Mouse (Mus musculus) regulatory T cell (primary cell): Measurements from ENCODE around the gene Pigw.

Experiments
- in situ Hi-C: fragments of 300-600 bp; cut with MboI, MseI; formaldehyde crosslinking; loops from one replicate; pipeline ENCODE4 v1.15.1; 2025; ENCODE audit warnings: high pct_unique_total_duplicates

The Pigw gene

DNA sequence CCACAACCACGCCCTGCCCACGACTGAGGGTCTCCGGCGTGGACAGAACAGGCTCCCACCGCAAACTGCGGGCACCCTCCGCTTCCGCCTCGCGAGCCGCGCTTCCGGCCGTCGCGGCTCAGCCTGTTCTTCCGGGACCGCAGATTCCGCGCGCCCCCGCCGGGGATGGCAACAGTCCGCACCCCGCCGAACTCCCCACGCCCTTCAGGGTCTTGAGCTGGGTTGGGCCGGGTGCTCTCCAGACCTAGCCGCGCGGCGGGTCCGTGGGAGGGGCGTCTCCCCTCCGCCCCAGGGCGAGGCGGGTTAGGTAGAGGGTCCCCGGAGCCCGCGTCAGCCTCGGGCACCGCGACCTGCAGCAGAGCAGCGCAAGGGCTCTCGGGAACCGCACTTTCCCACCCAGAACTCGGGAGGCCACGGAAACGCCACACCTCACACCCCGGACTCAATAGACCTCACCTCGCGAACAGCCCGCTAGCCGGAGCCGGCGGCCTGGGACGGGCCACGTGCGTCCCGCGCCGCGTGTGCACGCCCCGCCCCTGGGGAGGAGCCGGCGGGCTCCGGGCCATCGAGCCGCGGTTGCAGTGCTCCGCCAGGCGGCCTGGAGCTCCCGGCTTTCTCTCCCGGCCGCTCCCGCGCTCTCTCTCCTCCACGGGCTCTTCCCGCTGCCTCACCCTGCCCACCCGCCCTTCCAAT lies at the start of gene Pigw, which contains the start of gene Myo19:
Gene Pigw, minus strand, starts transcription at position 514 of the 693 bp plus-strand sequence.
Gene Myo19, plus strand, starts transcription at position 377 of the 693 bp plus-strand sequence.
- in situ Hi-C loops: no loop called here

DNA sequence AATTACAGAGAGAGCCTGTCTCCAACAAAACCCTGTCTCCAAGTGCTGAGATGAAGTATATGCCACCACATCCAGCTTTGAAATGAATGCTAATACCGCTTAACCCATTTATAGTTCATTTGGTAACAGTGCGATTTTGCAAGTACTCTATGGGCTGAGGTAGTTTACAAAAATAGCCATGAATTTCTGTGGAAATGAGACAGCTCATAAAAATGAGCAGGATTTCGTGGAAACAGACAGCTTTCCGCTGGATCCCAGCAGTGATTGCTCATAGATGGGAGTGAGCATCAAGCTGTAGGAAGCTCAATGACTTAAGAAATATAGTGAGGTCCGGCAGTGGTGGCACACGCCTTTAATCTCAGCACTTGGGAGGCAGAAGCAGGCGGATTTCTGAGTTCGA lies 40.9 kb upstream of the Pigw start:
- in situ Hi-C loops: no loop called here

DNA sequence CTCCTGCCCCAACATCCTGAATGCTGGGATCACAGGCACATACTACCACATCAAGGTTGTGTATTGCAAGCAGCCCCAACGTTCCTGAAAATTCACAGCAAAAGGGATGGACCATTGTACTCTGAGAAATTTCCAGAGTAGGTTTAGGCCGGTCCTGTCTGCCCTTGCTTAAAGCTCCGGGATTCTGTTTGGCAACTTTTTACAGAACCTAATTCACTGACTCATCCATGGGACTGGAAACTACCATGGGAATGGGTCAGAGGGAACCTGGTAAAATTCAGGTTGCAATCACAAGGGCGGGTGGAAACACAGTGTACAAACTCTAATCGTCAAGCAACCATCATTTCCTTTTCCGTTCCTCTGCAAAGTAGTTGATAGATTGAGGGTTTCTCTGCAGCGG lies 39.9 kb upstream of the Pigw start:
- in situ Hi-C loops: no loop called here

DNA sequence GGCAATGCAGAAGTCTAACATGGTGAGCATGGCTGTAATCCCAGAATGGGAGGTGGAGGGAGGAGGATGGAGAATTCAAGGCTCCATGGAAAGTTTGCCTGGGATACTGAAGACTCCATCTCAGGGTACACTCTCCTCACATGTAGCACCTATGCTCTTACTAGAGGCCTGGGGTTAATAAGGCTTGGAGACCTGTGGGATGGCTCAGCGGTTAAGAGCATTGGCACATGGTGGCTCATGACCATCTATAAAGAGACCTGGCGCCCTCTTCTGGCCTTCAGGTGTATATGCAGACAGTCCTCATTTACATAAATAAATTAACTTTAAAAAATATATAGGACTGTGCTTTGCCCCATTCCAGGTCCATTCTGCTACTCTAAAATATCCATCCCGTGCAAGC lies 39.2 kb upstream of the Pigw start:
- in situ Hi-C loops: no loop called here

DNA sequence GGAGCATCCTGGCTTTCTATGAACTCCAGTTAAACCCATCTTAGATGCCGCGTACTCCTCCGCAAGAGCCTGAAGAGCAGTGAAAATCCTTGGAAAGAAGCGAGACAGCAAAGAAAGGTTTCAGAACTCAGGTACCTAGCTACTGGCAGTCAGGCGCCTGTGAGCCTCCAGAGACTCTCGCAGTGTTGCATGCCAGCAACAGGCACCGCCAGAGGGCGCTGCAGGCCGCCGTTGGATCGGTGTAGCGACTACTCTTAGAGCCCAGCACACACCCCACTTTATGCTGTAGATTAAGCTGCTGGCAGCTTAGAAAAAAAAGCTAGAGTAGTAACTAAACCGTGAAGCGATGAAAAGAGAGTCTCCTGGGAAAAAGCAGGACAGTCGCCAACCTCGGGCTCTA lies 38.3 kb upstream of the Pigw start:
- in situ Hi-C loops: no loop called here

DNA sequence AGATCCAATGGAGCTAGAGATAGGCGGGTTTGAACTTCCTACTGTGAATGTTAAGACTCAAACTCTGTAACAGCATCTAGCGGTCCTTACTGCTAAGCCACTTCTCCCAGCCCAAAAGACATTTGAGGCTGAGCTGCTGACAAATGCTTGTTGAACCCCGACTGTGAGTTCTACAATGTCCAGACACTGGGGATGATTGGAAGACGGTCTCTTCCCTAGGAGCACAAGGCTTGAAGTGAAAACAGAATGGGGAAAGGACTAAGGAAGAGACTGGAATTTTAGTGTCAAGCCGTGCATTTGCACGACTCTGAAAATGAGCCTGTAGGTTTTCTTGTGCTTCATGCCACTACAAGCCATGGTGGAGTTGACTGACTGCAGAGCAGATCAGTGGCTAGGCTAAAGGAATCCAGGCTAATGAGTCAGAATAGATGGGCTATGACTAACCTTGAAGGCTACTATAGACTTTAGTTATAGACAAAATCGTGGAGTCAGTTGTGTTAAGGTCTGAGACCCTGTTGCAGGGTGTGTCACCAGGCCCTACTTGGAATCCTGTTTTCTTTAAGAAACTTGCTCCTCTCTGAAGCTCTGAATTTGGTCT lies 36.7 kb upstream of the Pigw start:
- in situ Hi-C loops: no loop called here

DNA sequence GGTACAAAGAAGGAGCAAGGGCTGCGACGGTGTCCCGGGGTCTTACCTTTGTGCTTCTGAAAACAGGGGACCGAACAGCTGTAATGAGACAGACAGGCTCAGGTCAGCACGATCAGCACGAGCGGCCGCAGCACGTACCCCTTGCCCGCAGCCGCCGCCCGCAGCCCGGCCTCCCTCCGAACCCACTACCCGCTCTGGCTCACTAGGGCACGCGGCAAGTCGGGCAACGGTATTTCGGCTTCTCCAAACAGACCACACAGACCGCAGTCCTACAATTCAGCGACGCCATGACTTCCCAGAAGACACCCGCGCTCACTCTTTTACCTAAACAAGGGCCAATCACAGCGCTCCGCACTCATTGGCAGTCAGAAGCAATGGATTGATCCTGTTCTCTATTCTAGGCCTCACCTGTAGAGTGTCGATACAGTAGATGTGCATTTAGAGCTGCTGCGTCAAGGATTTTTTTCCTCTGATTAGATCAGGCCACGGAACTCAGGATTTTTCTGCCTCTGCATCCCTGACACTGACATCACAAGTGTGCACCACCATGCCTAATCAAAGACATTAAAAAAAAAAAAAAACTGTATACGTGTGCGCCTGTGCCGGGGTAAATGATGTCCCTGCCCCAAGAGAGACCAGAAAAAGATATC lies 36.1 kb upstream of the Pigw start, which contains the start of gene Znhit3:
Gene Znhit3, minus strand, starts transcription at position 314 of the 650 bp plus-strand sequence.
- in situ Hi-C loops: no loop called here

DNA sequence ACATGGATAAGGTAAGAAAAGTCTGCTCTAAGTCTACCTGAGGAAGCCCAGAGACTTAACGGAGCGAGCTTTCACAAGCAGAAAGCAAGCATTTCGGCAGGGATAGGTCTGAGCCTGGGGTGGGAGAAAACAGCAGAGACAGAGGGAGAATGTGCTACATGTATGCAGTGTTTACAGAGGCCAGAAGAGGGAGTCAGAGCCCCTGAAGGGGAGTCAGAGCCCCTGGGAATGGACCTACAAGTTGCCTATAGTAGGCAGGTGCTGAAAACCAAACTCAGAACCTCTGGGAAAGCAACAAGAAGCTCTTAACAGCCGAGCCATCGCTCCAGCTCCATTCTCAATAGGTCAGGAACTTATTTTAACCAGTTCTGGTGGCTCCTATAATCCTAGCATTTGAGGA lies 34.6 kb upstream of the Pigw start:
- in situ Hi-C loops: no loop called here

DNA sequence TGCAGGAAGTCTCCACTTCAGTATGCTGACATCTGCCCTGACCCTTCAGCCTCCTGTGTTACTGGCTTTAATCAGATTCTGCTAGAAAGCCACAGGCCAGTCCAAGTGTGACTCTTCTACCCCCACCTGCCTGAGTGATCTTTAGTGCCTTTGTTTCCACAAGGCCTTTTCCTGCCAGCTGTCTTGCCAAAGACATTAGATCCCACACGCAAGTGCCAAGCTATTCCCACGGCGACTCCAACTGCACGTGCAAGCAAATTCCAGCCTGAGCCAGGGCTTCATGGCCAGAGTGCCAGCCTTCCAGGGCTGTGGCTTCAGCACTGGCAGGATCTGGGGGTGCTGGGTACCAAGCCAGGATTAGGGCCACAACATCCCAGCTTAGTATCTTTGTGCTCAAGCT lies 30.3 kb upstream of the Pigw start:
- in situ Hi-C loops: no loop called here

DNA sequence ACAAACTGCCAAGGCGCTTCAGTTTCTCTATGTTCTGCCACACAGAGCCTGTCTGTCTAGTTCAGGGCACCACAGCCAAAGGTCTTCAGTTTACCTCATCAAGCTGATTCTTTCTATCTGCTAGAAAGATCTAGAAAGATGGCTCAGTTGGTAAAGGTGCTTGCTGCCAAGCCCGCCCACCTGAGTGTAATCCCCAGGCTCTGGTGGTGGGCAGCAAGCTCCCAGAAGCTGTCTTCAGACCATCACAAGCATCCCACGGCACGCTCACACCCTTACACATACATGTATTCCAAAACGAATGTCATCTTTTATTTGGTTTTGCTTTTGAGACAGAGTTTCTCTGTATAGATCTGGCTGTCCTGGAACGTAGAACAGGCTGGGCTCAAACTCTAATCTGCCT lies 28.4 kb upstream of the Pigw start:
- in situ Hi-C loops: no loop called here

DNA sequence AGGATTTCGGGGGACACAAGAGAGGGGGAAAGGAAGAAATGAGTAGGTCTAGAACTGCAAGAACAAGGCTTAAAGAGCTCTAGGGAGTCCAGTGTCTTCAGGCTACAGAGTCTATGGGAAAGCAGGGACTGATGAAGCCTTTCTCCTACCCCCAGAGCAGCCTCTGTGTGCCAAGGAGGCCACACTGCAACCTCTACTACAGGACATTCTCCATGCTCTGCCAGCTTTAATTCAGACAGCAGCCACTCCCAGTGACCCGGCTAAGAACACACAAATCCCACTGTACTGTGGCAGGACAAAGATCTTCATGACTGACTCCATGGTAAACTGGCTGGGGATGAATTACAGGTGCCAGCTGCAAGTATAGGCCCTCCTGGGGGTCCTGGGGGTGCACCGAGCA lies 27.0 kb upstream of the Pigw start:
- in situ Hi-C loops: no loop called here

DNA sequence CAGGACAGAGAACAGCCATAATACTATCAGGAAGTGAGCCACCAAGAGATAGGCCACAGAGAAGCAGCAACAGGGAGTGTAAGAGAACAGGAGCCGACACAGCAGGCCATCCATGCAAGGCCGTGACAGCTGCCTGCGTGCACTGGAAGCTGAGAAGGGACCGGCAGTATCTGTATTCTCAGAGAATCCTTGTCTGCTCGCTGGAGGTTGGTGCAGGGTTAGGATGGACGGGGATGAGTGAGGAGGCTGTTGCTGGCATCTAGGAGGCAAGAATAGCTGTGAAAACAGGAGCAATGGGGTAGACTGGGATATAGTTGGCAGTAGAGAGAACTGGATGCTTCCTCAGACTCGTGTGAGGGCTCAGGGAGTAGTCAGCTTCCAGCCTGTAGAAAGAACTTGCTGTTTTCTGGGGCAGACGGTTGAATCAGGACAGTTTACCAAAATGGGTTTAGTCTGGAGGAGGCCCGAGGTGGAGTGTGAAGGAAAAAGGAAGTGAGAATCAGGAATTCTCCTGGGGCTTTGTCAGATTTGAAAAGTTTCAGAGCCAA lies 24.6 kb upstream of the Pigw start:
- in situ Hi-C loops: no loop called here

DNA sequence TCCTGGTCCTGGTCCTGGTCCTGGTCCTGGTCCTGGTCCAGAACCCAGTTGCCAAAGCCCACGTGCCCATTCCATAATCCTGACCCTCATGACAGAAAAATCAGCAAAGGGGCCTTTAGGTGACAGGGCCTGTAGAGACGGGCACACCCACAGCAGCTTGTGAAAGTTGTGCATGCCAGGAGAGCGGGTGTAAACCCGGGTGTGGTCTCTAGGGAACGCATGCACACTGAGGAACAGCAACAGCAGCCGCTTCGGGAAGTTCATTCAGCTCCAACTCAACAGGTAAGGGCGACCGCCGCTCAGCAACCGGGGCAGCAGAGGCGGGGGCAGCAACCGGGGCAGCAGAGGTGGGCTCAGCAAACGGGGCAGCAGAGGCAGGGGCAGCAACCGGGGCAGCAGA lies 13.0 kb upstream of the Pigw start:
- in situ Hi-C loops: no loop called here

DNA sequence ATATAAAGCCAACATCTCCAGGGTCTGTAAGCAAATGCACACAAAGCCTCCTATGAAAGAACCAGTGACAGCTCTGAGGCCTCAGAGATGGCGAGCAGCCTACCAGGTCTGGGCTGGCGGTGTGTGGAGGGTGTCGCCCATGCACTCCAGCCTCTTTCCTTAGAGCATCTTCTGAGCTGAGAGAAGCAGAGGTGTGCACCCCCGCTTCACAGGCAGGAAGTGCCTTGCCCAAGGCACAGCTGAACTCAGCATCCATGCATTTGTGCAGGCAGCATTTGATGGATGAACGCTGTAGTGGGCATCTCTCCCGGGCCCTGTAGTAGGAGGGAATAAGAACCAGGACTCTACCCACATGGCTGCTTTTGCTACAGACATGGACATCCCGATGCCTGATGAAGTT lies 11.6 kb upstream of the Pigw start:
- in situ Hi-C loops: no loop called here

DNA sequence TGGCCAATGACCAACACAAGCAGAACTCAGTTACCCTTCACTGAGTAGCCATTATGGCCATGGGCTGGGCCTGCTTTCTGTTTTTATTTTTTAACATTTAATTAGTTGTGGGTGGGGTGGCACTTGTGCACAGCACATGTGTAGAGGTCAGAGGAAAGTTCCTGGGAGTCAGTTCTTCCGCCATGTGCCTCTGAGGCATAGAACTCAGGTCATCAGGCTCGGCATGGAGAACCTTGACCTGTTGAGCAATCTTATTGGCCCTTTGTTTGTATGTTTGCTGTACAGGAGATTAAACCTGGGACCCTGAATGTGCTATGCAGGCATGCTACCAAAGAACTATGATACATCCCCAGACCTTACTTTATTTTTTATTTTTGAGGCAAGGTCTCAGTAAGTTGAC lies 9.4 kb upstream of the Pigw start:
- in situ Hi-C loops: no loop called here

DNA sequence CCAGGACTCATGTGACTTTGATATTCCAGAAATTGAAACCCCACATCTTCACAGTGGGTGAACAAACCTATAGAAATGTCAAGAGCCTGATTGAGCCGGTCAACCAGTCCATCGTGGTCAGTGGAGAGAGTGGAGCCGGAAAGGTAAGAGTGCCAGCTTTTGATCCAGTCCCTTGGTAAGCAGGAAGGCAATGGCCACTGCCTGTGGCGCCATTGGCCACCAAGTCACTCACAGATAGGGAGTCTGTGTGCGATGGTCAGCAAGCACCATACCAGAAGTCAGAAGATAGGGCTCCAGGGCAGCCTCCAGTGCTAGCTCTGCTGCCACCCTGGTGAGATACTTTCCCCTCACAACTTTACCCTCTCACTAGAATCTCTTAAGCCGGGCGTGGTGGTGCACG lies 7.9 kb upstream of the Pigw start:
- in situ Hi-C loops: no loop called here

DNA sequence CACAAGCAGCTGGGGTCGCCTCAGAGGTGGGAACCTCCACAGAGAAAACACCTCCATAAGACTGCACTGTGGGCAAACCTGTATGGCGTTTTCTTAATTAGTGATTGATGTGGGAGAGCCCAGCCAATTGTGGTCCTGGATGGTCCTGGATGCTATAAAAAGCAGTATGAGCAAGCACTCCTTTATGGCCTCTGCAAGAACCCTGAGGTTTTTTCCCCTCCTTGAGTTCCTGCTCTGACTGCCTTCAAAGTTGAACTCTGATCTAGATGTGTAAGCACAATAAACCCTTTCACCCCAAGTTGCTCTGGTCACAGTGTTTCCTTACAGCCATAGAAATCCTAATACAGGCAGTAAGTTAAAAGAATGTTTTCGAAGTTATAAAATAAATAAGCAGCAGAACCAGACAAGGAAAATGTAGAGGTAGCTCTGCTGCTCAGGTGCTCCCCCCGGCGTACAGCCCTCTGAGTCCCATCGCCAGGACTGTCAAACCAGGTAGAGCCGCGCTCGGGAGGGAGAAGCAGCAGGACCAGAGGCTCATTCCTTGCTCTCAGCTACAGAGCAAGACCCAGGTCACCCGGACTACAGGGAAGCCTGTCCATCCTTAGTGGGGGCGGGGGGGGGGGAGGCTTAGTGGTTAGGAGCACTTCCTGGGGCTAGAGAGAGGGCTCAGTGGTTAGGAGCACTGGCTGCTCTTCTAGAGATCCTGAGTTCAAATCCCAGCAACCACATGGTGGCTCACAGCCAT lies 6.9 kb upstream of the Pigw start:
- in situ Hi-C loops: no loop called here

DNA sequence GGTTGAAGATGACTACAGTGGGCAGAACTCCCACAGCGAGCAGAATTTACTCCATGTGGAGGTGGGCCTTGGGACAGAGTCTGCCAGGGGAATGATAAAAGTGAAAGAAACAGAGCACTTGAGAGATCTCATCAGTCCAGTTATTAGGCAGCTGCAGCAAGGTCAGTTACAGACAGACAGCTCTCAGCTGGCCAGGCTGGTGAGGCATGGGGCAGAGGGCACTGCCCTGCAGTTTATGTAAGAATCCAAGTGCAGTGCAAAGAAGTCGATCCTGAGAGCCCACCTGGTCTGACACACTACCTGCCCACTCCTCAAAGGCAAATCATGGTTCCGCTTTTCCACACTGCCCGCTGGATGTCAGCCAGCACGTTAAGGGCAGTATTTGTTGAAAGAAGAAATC lies 6.2 kb upstream of the Pigw start:
- in situ Hi-C loops: no loop called here

DNA sequence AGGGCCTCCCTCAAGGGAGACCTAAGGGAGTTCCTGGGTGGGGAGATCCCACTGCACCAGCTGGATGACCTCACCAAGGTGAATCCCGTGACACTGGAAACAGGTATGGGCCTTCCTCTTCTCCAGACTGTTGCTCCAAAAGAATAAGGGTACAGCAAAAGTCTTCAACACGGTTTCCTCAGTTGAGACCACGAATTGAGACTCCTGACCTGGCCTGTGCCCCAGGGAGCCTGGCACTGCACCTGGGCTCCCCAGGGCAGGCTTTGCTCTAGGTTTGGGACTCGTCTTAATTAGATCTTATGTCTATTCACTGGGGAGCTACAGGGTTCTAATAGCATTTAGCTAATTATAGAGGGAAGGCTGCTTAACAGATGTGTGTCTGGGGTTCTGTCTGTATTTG lies 5.2 kb upstream of the Pigw start:
- in situ Hi-C loops: no loop called here

DNA sequence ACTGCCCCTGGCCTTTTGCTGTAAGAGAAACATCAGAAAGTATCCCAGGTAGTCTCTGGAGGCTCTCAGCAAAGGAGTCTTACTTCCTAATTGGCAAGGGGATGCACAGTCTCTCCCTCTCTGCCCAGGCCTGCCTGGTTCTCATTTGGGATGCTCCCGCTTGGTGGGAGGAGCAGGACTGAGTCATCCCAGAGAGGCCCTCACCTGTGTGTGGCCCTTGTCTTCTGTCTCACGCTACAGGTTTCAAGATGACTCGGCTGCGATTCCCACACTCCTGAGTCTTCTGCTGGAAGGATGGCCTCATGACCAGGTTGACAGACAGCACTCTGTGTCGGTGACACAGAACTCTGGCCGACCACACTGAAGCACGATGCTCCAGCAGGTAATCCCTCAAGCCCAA lies 2.3 kb upstream of the Pigw start:
- in situ Hi-C loops: no loop called here

DNA sequence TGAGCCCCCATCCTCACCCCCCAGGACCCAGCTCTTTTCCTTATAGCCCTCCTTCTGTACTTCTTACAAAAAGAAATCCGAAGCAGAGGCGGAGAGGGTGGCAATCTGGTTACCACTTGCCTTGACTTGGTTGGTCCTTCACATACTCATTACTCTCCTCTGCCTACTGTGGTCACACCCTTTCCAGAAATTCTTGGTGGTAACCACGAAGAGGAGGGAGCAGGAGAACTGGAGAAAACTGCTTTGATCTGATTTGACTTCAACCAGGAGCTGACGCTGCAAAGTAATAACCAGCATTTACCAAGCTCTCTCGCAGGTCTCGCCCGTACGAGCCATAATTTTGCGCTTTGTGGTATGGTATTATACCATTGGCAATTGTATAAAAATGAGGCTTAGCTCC lies 886 bp upstream of the Pigw start:
- in situ Hi-C loops: no loop called here

DNA sequence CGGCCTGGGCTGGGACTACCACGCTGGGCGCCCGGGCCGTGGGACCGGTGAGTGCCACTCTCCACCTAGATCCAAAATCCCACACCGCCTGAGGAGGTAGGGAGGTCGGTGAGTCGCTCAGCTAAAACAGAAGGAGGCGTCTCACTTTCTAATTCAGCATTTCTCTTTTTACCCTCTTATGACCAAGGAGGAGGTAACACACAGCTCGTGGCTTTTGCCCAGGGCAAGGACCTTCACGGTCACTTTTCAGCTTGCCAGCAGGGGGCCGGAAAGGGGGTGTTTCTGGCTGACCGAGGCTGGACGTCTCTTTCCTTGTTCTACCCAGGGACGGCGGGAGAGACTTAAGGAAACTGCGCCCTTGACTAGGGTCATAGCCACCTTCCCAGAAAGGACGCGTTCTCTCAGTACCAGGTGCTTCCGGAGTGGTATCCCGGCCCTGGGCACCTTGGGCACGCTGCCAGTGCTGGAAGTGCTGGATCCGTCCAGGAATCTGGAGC lies 428 bp upstream of the Pigw start:
- in situ Hi-C loops: no loop called here
